Mouse (Mus musculus): Measurements from ENCODE around the gene Lyrm2. TPM values are rescaled to one million over a fixed set of nuclear protein-coding genes. Genes with fewer than 3 reads are reported as not detected.
A peak's percentile ranks its signal among the peaks of the same experiment; 100 is the strongest.

Gene Lyrm2
- total RNA-seq (2021): 51.7 and 53.2 TPM in 2 replicates
- long read RNA-seq, experiment 1, transcript Lyrm2-201 (3 exons, 465 nt): major isoform, 39 of 44 reads
- long read RNA-seq, experiment 1, partial matches to known transcripts: 0 of 44 reads
- long read RNA-seq, experiment 1, other reads (novel, unspliced or antisense): 5 of 44 reads
- long read RNA-seq, experiment 2, transcript Lyrm2-201 (3 exons, 465 nt): major isoform, 31 of 33 reads
- long read RNA-seq, experiment 2, partial matches to known transcripts: 0 of 33 reads
- long read RNA-seq, experiment 2, other reads (novel, unspliced or antisense): 1 of 33 reads

- peak; percentile 89 for DNase-seq
These were observed at the start of gene Lyrm2 for GRCm38 (mm10) chr4:32799966-32800576. Gene Lyrm2, plus strand, starts transcription at chr4:32800253.

GRCm38 (mm10) chr4:32750711-32751110, 49.3 kb upstream of the Lyrm2 start:
- DNase-seq: no peak

- no peak for DNase-seq
These were observed 42.6 kb upstream of the Lyrm2 start for GRCm38 (mm10) chr4:32757430-32757829.

- DNase-seq: no peak
These were observed 32.6 kb upstream of the Lyrm2 start for GRCm38 (mm10) chr4:32767471-32767870.

GRCm38 (mm10) chr4:32768046-32768445, 32.0 kb upstream of the Lyrm2 start:
- no peak for DNase-seq

GRCm38 (mm10) chr4:32770284-32770810, 29.7 kb upstream of the Lyrm2 start:
- DNase-seq: no peak

GRCm38 (mm10) chr4:32779996-32780395, 20.1 kb upstream of the Lyrm2 start:
- no peak for DNase-seq

GRCm38 (mm10) chr4:32787110-32787509, 12.9 kb upstream of the Lyrm2 start:
- no peak for DNase-seq

GRCm38 (mm10) chr4:32789020-32789419, 11.0 kb upstream of the Lyrm2 start:
- DNase-seq: no peak

GRCm38 (mm10) chr4:32798976-32799375, 1.1 kb upstream of the Lyrm2 start:
- DNase-seq: no peak

- DNase-seq: peak; percentile 8
These were observed 621 bp downstream of the Lyrm2 start for GRCm38 (mm10) chr4:32800577-32801170.

GRCm38 (mm10) chr4:32817478-32817877, 17.4 kb downstream of the Lyrm2 start:
- DNase-seq: no peak

GRCm38 (mm10) chr4:32820676-32821075, 20.6 kb downstream of the Lyrm2 start:
- no peak for DNase-seq

- DNase-seq: no peak
These were observed 24.2 kb downstream of the Lyrm2 start for GRCm38 (mm10) chr4:32824254-32824653.

- peak; percentile 17 for DNase-seq
These were observed 26.9 kb downstream of the Lyrm2 start for GRCm38 (mm10) chr4:32826925-32827324.

- no peak for DNase-seq
These were observed 28.5 kb downstream of the Lyrm2 start for GRCm38 (mm10) chr4:32828385-32829077.

- no peak for DNase-seq
These were observed 29.3 kb downstream of the Lyrm2 start for GRCm38 (mm10) chr4:32829316-32829715.

- DNase-seq: no peak
These were observed 33.6 kb downstream of the Lyrm2 start for GRCm38 (mm10) chr4:32833494-32834282.

GRCm38 (mm10) chr4:32834541-32834940, 34.5 kb downstream of the Lyrm2 start:
- DNase-seq: no peak

- no peak for DNase-seq
These were observed 36.0 kb downstream of the Lyrm2 start for GRCm38 (mm10) chr4:32836071-32836470.

GRCm38 (mm10) chr4:32838401-32838800, 38.3 kb downstream of the Lyrm2 start:
- peak; percentile 41 for DNase-seq
